Mouse (Mus musculus): ENCODE results near the gene Mecom.

DNA sequence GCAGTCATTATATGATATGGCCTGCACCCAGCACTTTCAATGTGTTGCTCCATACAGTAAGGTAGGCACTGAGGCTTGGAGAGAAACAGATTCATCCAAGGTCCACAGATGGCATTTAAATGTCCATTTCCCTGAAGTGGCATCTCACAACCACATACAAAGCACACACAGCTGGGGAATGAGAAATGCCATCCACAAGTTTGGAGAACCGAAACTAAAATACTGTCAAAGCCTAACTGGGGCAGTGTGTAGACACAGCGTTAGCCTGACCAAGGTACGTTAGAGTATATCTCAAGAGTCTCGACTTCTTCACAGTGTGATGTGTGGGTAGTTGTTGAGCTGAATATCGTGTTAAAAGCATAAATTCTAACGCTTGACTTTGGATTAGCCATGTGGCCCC is 133.6 kb downstream of the Mecom start:
- TF ChIP-seq HCFC1 (IDR thresholded peaks at IDR 0.05; ENCODE audit: borderline replicate concordance, insufficient read depth, low read length): no peak
- no peak for TF ChIP-seq ZNF384 (IDR thresholded peaks at IDR 0.05; ENCODE audit: low read depth, low read length)
